ENCODE assay signal across 24 mouse cellular contexts in genomic region chr12:87160815-87161214, GRCm38 (mm10). TPM values are rescaled to one million over a fixed set of nuclear protein-coding genes. Genes with fewer than 3 reads are reported as not detected.
DNase-seq lines count a peak whose midpoint lies in the region; ATAC-seq and TF ChIP-seq lines count a peak whose summit lies in the region.
"Had no signal": no experiment of that assay in that cellular context is flagged by ENCODE, and none has a peak within 500 bp of the region (broad histone marks: within the 10 kb centered on the region; RNA-seq: fewer than 3 reads in every experiment).

No protein-coding gene starts in this region.

- H3K27me3 ChIP-seq in heart, embryonic 12.5 days (replicated peaks) = no peaks in the 10 kb centered on the region
- no peaks in the 10 kb centered on the region for H3K27me3 ChIP-seq in liver, embryonic 15.5 days
- H3K27me3 ChIP-seq in kidney, embryonic 16.5 days (ENCODE audit: insufficient read depth, low read length) = no peaks in the 10 kb centered on the region
- no peaks in the 10 kb centered on the region for H3K27me3 ChIP-seq in embryonic facial prominence, embryonic 10.5 days (replicated peaks; ENCODE audit: low read depth, poor library complexity, severe bottlenecking)
- H3K27me3 ChIP-seq: heart, embryonic 15.5 days; intestine, embryonic 15.5 days; limb, embryonic 13.5 days; megakaryocyte, embryonic 14.5 days; midbrain, embryonic 15.5 days; neural tube, embryonic 12.5 days had no signal

- peaks cover 4% of the 10 kb centered on the region; the same call in 1 of the 2 replicates for H3K4me1 ChIP-seq in heart, embryonic 12.5 days (replicated peaks)
- H3K4me1 ChIP-seq in liver, embryonic 15.5 days (replicated peaks) = peaks cover 37% of the 10 kb centered on the region
- no peaks in the 10 kb centered on the region for H3K4me1 ChIP-seq in kidney, embryonic 16.5 days (ENCODE audit: insufficient read depth, low read length)
- H3K4me1 ChIP-seq in embryonic facial prominence, embryonic 10.5 days = peaks cover 14% of the 10 kb centered on the region
- H3K4me1 ChIP-seq: midbrain, embryonic 15.5 days; neural tube, embryonic 12.5 days had no signal

- no peak overlapping the region for H3K4me2 ChIP-seq in heart, embryonic 12.5 days
- H3K4me2 ChIP-seq in liver, embryonic 15.5 days = no peak overlapping the region
- H3K4me2 ChIP-seq in kidney, embryonic 16.5 days (replicated peaks; ENCODE audit: low read depth, low read length) = no peak overlapping the region
- H3K4me2 ChIP-seq: heart, embryonic 15.5 days; intestine, embryonic 15.5 days; limb, embryonic 13.5 days; lung, embryonic 14.5 days; midbrain, embryonic 15.5 days; neural tube, embryonic 12.5 days had no signal

- no peak for DNase-seq in heart, postnatal 25 days (ENCODE audit: low spot score)
- no peak for DNase-seq in embryonic facial prominence, embryonic 10.5 days (ENCODE audit: low spot score)
- DNase-seq in gastrocnemius, adult 2 months = no peak
- DNase-seq: adrenal gland, adult 8-10 months; cerebellum, adult 2 months; cerebellum, postnatal 36 days; kidney, adult 9 months; kidney, postnatal 36 days; lung, embryonic 14.5 days; retina, postnatal 1 day; right cerebral cortex, postnatal 25 days; spleen, adult 18-20 months had no signal

- no peak overlapping the region; the same call in 1 of the 2 replicates for H3K27ac ChIP-seq in heart, embryonic 12.5 days (ENCODE audit: poor library complexity, severe bottlenecking)
- no peak overlapping the region; the same call in 1 of the 2 replicates for H3K27ac ChIP-seq in liver, embryonic 15.5 days (replicated peaks)
- H3K27ac ChIP-seq in kidney, embryonic 16.5 days (ENCODE audit: low read length) = no peak overlapping the region
- H3K27ac ChIP-seq in embryonic facial prominence, embryonic 10.5 days (replicated peaks) = no peak overlapping the region
- H3K27ac ChIP-seq in gastrocnemius, adult 2 months = no peak overlapping the region
- H3K27ac ChIP-seq: heart, embryonic 15.5 days; intestine, embryonic 15.5 days; limb, embryonic 13.5 days; midbrain, embryonic 15.5 days; neural tube, embryonic 12.5 days had no signal

- peaks cover 40% of the 10 kb centered on the region for H3K36me3 ChIP-seq in heart, embryonic 12.5 days
- H3K36me3 ChIP-seq in liver, embryonic 15.5 days (replicated peaks) = peaks cover 25% of the 10 kb centered on the region
- H3K36me3 ChIP-seq in kidney, embryonic 16.5 days (ENCODE audit: insufficient read depth, low read length) = peaks cover 14% of the 10 kb centered on the region
- H3K36me3 ChIP-seq in embryonic facial prominence, embryonic 10.5 days (replicated peaks) = peaks cover 45% of the 10 kb centered on the region
- H3K36me3 ChIP-seq: intestine, embryonic 15.5 days; midbrain, embryonic 15.5 days had no signal

- H3K9ac ChIP-seq in heart, embryonic 12.5 days = no peak overlapping the region
- H3K9ac ChIP-seq in liver, embryonic 15.5 days = no peak overlapping the region
- no peak overlapping the region for H3K9ac ChIP-seq in kidney, embryonic 16.5 days (replicated peaks; ENCODE audit: low read length)
- H3K9ac ChIP-seq: heart, embryonic 15.5 days; intestine, embryonic 15.5 days; limb, embryonic 13.5 days; lung, embryonic 14.5 days; midbrain, embryonic 15.5 days; neural tube, embryonic 12.5 days had no signal

- intact Hi-C loops in heart, postnatal 25 days (cut with DNase I) = no loop called here
- intact Hi-C loops in gastrocnemius, adult 2 months (cut with DNase I) = no loop called here

- peak; percentile 90 for ATAC-seq in heart, embryonic 12.5 days (ENCODE audit: insufficient number of reproducible peaks, low FRiP score)
- ATAC-seq in erythroblast, adult 5-6 weeks (replicated peaks; ENCODE audit: low FRiP score, poor library complexity, severe bottlenecking) = peak; percentile 53; the same call in 1 of the 2 replicates
- peak; percentile 43; the same call in 1 of the 2 replicates for ATAC-seq in liver, embryonic 15.5 days (ENCODE audit: insufficient read depth)
- no peak for ATAC-seq in kidney, embryonic 16.5 days (ENCODE audit: low FRiP score, low TSS enrichment)
- ATAC-seq: CD4-positive, CD25-positive, alpha-beta regulatory T cell, adult 4 months; hindbrain, embryonic 16.5 days; intestine, embryonic 15.5 days; midbrain, embryonic 15.5 days had no signal

- WGBS in heart, embryonic 12.5 days = 80% methylated on average over 5 of the region's 5 CpGs
- WGBS in liver, embryonic 15.5 days (ENCODE audit: insufficient replicate concordance) = 33% methylated on average over 5 of the region's 5 CpGs
- WGBS in kidney, embryonic 16.5 days = 90% methylated on average over 5 of the region's 5 CpGs
- 93% methylated on average over 5 of the region's 5 CpGs for WGBS in embryonic facial prominence, embryonic 10.5 days

- 0 out of 2 replicates have a peak, but pooled peaks cover under 1% of the 10 kb centered on the region for H3K9me3 ChIP-seq in heart, embryonic 12.5 days (replicated peaks)
- H3K9me3 ChIP-seq in liver, embryonic 15.5 days (replicated peaks) = no peaks in the 10 kb centered on the region
- H3K9me3 ChIP-seq in kidney, embryonic 16.5 days (ENCODE audit: low read length) = no peaks in the 10 kb centered on the region
- H3K9me3 ChIP-seq in embryonic facial prominence, embryonic 10.5 days = no peaks in the 10 kb centered on the region
- H3K9me3 ChIP-seq: heart, embryonic 15.5 days; intestine, embryonic 15.5 days; limb, embryonic 13.5 days; midbrain, embryonic 15.5 days; neural tube, embryonic 12.5 days had no signal

- no peak overlapping the region for H3K4me3 ChIP-seq in heart, embryonic 12.5 days
- no peak overlapping the region for H3K4me3 ChIP-seq in liver, embryonic 15.5 days (replicated peaks)
- H3K4me3 ChIP-seq in kidney, embryonic 16.5 days (ENCODE audit: low read length) = no peak overlapping the region
- no peak overlapping the region for H3K4me3 ChIP-seq in embryonic facial prominence, embryonic 10.5 days
- H3K4me3 ChIP-seq in gastrocnemius, adult 2 months = no peak overlapping the region
- H3K4me3 ChIP-seq: heart, embryonic 15.5 days; intestine, embryonic 15.5 days; limb, embryonic 13.5 days; midbrain, embryonic 15.5 days; neural tube, embryonic 12.5 days had no signal

- TF ChIP-seq CTCF in gastrocnemius, adult 2 months (IDR thresholded peaks at IDR 0.05) = no peak

RNA-seq across cellular contexts. Expression of gene Pomt2, which starts 13.0 kb away (rescaled TPM):
- polyA plus RNA-seq in heart, embryonic 12.5 days (2016; fragmentation: Nextera tagmentation; extraction: Ambion mirVana) = 15.4 and 16.0 TPM in 2 replicates
- 10 to 100 TPM in 1 of 2 experiments, 1 to 10 TPM in 1; 9.5 to 11.9 TPM for total RNA-seq in heart, postnatal 25 days (2021)
- 0.58 and 2.7 TPM in 2 replicates for total RNA-seq in erythroblast, adult 5-6 weeks (2015; ENCODE audit: low replicate concordance)
- total RNA-seq in erythroblast, adult 5-6 weeks (2017; ENCODE audit: low replicate concordance) = 1.7 and 2.1 TPM in 2 replicates
- polyA plus RNA-seq in liver, embryonic 15.5 days (2015; fragmentation: Nextera tagmentation; extraction: Ambion mirVana) = 3.8 and 4.0 TPM in 2 replicates
- 20.3 and 20.7 TPM in 2 replicates for polyA plus RNA-seq in kidney, embryonic 16.5 days (2015; fragmentation: Nextera tagmentation; extraction: Ambion mirVana)
- polyA plus RNA-seq in embryonic facial prominence, embryonic 10.5 days (2016; fragmentation: Nextera tagmentation; extraction: Ambion mirVana) = 14.3 and 14.9 TPM in 2 replicates
- total RNA-seq in gastrocnemius, adult 2 months (2021) = 1 to 10 TPM; 6.2 to 6.3 TPM

RNA-seq across cellular contexts. Expression of gene Gstz1, which starts 13.8 kb away (rescaled TPM):
- 30.9 and 31.4 TPM in 2 replicates for polyA plus RNA-seq in heart, embryonic 12.5 days (2016; fragmentation: Nextera tagmentation; extraction: Ambion mirVana)
- 10 to 100 TPM; 46.4 to 47.0 TPM for total RNA-seq in heart, postnatal 25 days (2021)
- 6.1 and 8.4 TPM in 2 replicates for total RNA-seq in erythroblast, adult 5-6 weeks (2015; ENCODE audit: low replicate concordance)
- total RNA-seq in erythroblast, adult 5-6 weeks (2017; ENCODE audit: low replicate concordance) = 3.8 and 5.2 TPM in 2 replicates
- 99.1 and 101 TPM in 2 replicates for polyA plus RNA-seq in liver, embryonic 15.5 days (2015; fragmentation: Nextera tagmentation; extraction: Ambion mirVana)
- polyA plus RNA-seq in kidney, embryonic 16.5 days (2015; fragmentation: Nextera tagmentation; extraction: Ambion mirVana) = 59.8 and 60.4 TPM in 2 replicates
- polyA plus RNA-seq in embryonic facial prominence, embryonic 10.5 days (2016; fragmentation: Nextera tagmentation; extraction: Ambion mirVana) = 31.7 and 33.2 TPM in 2 replicates
- total RNA-seq in gastrocnemius, adult 2 months (2021) = 10 to 100 TPM; 33.1 to 40.2 TPM

RNA-seq across cellular contexts. Expression of gene Samd15, which starts 38.7 kb away (rescaled TPM):
- polyA plus RNA-seq in heart, embryonic 12.5 days (2016; fragmentation: Nextera tagmentation; extraction: Ambion mirVana) = 0.91 and 1.3 TPM in 2 replicates
- total RNA-seq in heart, postnatal 25 days (2021) = under 1 TPM; 0.21 to 0.34 TPM
- total RNA-seq in erythroblast, adult 5-6 weeks (2015; ENCODE audit: low replicate concordance) = not detected in 2 replicates
- total RNA-seq in erythroblast, adult 5-6 weeks (2017; ENCODE audit: low replicate concordance) = 1.5 TPM in 1 of 2 replicates, not detected in the other
- 4.8 and 6.8 TPM in 2 replicates for polyA plus RNA-seq in liver, embryonic 15.5 days (2015; fragmentation: Nextera tagmentation; extraction: Ambion mirVana)
- 0.66 and 1.2 TPM in 2 replicates for polyA plus RNA-seq in kidney, embryonic 16.5 days (2015; fragmentation: Nextera tagmentation; extraction: Ambion mirVana)
- 1.5 and 1.7 TPM in 2 replicates for polyA plus RNA-seq in embryonic facial prominence, embryonic 10.5 days (2016; fragmentation: Nextera tagmentation; extraction: Ambion mirVana)
- total RNA-seq in gastrocnemius, adult 2 months (2021) = not detected

RNA-seq across cellular contexts. Expression of gene Tmed8, which starts 39.4 kb away (rescaled TPM):
- 3.4 and 3.7 TPM in 2 replicates for polyA plus RNA-seq in heart, embryonic 12.5 days (2016; fragmentation: Nextera tagmentation; extraction: Ambion mirVana)
- total RNA-seq in heart, postnatal 25 days (2021) = 1 to 10 TPM; 4.4 to 6.6 TPM
- 1.3 and 3.3 TPM in 2 replicates for total RNA-seq in erythroblast, adult 5-6 weeks (2015; ENCODE audit: low replicate concordance)
- 1.8 and 3.0 TPM in 2 replicates for total RNA-seq in erythroblast, adult 5-6 weeks (2017; ENCODE audit: low replicate concordance)
- polyA plus RNA-seq in liver, embryonic 15.5 days (2015; fragmentation: Nextera tagmentation; extraction: Ambion mirVana) = 0.39 and 0.40 TPM in 2 replicates
- polyA plus RNA-seq in kidney, embryonic 16.5 days (2015; fragmentation: Nextera tagmentation; extraction: Ambion mirVana) = 2.0 and 2.5 TPM in 2 replicates
- 2.7 and 2.9 TPM in 2 replicates for polyA plus RNA-seq in embryonic facial prominence, embryonic 10.5 days (2016; fragmentation: Nextera tagmentation; extraction: Ambion mirVana)
- total RNA-seq in gastrocnemius, adult 2 months (2021) = 1 to 10 TPM; 1.6 to 2.2 TPM

RNA-seq across cellular contexts. Expression of gene Ngb, which starts 58.5 kb away (rescaled TPM):
- polyA plus RNA-seq in heart, embryonic 12.5 days (2016; fragmentation: Nextera tagmentation; extraction: Ambion mirVana) = 0.57 TPM in 1 of 2 replicates, not detected in the other
- total RNA-seq in heart, postnatal 25 days (2021) = not detected
- total RNA-seq in erythroblast, adult 5-6 weeks (2015; ENCODE audit: low replicate concordance) = not detected in 2 replicates
- total RNA-seq in erythroblast, adult 5-6 weeks (2017; ENCODE audit: low replicate concordance) = not detected in 2 replicates
- polyA plus RNA-seq in liver, embryonic 15.5 days (2015; fragmentation: Nextera tagmentation; extraction: Ambion mirVana) = 0.16 TPM in 1 of 2 replicates, not detected in the other
- 0.35 and 0.73 TPM in 2 replicates for polyA plus RNA-seq in kidney, embryonic 16.5 days (2015; fragmentation: Nextera tagmentation; extraction: Ambion mirVana)
- 0.12 and 0.18 TPM in 2 replicates for polyA plus RNA-seq in embryonic facial prominence, embryonic 10.5 days (2016; fragmentation: Nextera tagmentation; extraction: Ambion mirVana)
- under 1 TPM; 0.14 to 0.20 TPM for total RNA-seq in gastrocnemius, adult 2 months (2021)
- polyA plus RNA-seq: CD4-positive, CD25-positive, alpha-beta regulatory T cell, adult 4 months had no signal
